Mouse (Mus musculus) lung, postnatal 36 days (tissue): ENCODE measurements around the gene Olfr871.
"Not testable (repeated sequence)": the region's sequence is repeated elsewhere in the genome, so short reads cannot be mapped to it uniquely, and the experiment has no call there.

Experiments used
- DNase-seq: peaks from one replicate; pipeline ENCODE4 v3.0.0; 2022; ENCODE audit warnings: mixed read lengths

Gene Olfr871

GRCm38 (mm10) chr9:20211907-20212306 lies at the start of gene Olfr871:
Olfr871 (plus strand) TSS chr9:20212207.
- DNase-seq: no peak

DNA sequence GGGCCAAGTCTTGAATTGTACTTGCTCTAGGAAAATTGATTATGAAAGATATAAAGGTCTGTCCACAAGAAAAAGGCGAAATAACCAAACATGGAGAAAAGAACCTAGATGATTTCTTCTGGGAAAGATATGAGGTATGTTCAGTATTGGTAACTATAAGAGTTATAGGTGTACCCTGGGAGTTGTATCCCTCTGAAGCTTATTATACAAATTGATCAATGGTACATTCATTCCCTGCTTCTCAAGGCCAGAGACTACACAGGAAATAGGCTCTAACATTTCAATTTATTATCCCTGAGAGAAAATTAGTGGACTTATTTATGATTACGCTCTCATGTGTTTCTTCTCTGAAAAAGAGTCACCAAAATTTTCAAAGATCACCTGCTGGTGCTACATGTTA lies 38.0 kb upstream of the Olfr871 start, which contains the start of gene Olfr870:
Olfr870 (minus strand) TSS at position 101 of the 400 bp plus-strand sequence.
- no peak for DNase-seq

DNA sequence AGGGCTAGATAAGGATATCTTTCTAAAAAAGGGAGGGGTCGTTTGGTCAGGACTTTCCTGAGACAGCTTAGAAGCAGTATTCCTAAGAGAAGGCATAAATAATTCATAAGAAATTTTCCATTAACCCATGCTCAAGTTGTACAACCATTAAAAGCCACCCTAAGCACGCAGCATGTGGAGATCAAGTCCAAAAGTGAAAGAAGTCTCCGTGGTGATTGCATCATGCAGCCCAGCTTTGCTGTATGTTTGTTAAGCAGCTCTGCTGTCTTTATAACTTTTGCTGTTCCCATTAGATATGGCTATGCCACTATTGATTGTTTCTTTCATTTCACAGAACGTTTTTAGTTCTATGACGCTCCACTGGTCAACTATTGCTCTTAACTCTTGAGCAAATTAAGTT lies 32.5 kb upstream of the Olfr871 start:
- DNase-seq: no peak

- DNase-seq: no peak
Observed at GRCm38 (mm10) chr9:20202131-20202530, 9.9 kb upstream of the Olfr871 start.

- DNase-seq: not testable (repeated sequence)
Observed at GRCm38 (mm10) chr9:20203413-20203984, 8.5 kb upstream of the Olfr871 start.

DNA sequence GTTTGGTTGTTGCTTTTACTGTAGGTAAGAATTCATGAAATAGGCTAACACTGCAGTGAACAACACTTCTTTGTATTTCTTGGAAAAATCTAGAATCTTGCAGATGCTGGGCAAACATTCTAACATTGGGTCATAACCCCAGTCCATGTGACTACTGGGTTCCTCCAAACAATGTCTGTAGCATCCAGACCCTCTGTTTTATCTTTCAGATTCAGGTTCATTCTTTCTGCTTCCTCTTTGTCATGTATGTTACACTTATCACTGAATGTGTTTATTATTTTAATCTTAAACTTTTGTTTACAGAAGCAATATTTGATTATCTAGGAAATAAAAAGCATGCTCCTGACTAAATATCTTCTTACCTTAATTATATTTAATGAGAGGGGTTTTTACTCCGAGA lies 1.2 kb upstream of the Olfr871 start:
- no peak for DNase-seq

DNA sequence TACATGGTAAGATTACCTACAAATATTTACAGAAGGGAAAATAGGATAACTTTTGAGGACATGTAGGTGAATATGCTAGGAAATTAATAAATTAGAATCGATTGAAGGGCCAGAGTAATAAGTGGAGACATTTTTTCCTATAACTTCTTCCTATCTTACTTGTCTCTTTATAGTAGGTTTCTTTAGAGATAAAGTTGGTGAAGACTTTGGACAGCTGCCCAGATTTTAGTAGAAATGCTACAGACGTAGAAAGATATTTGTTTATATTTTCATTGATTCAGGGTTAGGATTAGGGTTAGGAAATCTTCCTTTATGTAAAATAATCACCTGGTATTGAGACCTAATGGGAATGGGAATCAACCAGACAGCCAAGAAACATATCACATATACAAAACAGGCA lies 530 bp upstream of the Olfr871 start:
- DNase-seq: no peak

DNA sequence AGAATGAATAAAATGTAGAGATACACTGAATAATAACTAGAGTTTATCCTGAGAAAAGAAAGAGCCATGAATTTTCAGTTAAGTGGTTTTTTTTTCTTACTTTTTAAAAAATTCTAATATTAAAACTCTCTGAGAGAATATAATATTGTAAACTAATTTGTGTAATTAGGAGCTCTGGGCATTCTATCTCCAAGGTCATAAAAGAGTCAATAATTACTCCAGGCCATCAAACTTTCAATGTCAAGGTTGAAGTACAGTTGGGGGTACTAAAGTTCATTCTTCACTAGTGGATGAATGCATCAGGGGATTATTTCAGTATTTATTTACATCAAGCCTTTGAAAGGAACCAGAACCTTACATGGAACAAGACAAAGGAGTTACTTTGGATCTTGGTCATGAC lies 24.8 kb downstream of the Olfr871 start, which contains the start of gene Olfr872:
Olfr872 (plus strand) TSS at position 301 of the 400 bp plus-strand sequence.
- DNase-seq: no peak

DNA sequence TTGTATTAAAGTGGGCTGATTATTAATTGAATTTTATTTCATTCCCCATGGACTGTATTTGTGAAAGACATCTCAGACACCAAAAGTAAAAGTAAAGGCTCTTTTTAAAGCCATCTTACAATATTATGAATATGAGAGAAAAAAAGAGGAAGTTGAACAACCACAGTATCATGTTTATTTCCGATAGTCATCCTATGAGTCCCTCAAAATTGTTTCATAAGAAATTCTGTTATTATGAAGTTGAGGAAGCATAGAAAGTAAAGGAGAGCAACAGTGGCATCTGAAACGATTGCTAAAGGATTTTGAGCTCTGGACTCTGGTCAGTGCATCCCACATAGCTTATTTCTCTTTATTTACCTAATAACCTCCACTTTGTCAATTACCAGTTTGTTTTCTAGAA lies 25.4 kb downstream of the Olfr871 start:
- DNase-seq: no peak
